Mouse (Mus musculus): ENCODE data around the gene Galc.

The Galc gene

GRCm38 (mm10) chr12:98187186-98187899 lies 71.9 kb downstream of the Galc start:
- intact Hi-C loops (cut with DNase I) = no loop called here

- intact Hi-C loops (cut with DNase I) = no loop called here
Measured at GRCm38 (mm10) chr12:98181729-98182128, 77.5 kb downstream of the Galc start.

DNA sequence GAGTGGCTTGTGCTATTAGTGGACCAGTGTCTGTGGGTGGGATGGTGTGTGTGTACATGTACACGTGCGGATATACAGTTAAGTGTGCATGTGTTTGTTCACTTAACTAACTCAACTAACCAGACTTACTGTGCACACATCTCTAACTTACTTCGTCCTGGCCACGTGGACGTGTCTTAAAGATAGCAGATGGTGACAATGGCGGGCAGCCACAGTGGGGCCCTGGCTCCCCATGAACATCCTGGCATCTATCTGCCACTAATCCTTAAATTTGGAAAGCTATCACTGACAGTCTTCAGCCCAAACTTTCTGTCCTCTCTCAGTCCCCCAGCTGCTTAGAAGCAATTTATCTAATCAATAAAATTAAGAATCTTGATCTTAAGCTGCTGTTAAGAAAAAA lies 78.5 kb downstream of the Galc start:
- intact Hi-C loops (cut with DNase I) = no loop called here

GRCm38 (mm10) chr12:98180235-98180800 lies 78.9 kb downstream of the Galc start:
- intact Hi-C loops (cut with DNase I) = no loop called here

DNA sequence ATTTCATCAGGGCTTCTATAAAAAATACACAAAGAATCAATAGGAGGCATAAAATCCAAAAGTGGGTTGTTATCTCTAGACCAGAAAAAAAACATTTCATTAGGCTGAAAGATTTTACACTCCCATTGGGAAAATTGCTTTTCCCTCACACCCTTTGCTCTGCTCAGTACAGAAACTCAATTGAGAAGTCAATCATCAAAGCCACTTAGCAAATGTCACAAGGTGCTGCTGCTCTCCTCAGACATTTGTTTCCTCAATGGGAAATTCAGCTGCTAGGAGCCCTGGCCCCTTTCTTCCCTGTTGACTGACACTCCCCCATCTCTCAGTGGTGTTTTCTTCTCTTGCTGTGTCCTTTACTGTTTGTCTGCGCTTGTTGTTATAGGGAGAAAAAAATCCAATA lies 79.8 kb downstream of the Galc start:
- intact Hi-C loops (cut with DNase I) = no loop called here

DNA sequence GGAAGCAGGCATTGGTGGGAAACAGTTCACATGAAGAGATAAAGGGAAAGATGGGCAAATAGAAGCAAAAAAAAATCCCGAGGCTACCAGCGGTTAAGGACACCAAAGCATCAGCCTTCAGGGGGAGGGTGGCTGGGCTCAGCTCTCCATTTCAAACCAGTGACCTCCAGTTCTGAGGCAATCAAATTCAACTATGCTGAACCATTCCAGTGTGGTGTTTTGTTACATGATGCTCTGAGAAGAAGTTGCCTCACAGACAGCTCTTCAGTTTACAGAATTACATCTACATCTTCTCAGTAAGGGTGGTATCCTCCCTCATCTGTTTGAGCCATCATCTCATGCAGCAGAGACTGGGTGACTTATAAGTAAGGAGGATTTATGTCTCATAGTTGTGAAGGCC lies 82.6 kb downstream of the Galc start:
- intact Hi-C loops (cut with DNase I) = no loop called here

DNA sequence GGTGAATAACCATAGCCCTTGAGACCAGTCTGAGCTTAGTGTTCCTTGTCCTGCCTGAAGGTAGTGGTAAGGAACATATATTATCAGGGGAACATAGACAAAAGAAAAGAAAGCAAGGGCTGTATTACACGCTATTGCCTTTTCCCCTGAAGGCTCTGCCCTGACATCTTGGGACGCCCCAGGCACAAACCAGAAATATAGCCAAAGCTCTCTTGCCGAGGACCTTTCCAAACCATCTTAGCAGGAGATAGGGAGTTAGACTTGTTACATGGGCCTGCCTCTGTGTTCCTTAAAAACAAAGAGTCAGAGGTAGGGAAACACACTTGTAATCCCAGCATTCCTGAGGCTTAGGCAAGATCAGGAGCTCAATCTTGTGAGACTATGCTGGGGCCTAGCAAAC lies 97.4 kb downstream of the Galc start:
- intact Hi-C loops (cut with DNase I) = no loop called here

- intact Hi-C loops (cut with DNase I) = no loop called here
Measured at GRCm38 (mm10) chr12:98160867-98161266, 98.4 kb downstream of the Galc start.

All from adrenal gland (tissue).